Mouse (Mus musculus): ENCODE measurements at regions not wholly inside any gene's neighbourhood (a gene's known extent, or its start where the extent isn't known, plus 50 kb on each side); places are given as distances from the start of the nearest gene placed in this dataset.
A peak's percentile ranks its signal among the peaks of the same experiment; 100 is the strongest.

DNA sequence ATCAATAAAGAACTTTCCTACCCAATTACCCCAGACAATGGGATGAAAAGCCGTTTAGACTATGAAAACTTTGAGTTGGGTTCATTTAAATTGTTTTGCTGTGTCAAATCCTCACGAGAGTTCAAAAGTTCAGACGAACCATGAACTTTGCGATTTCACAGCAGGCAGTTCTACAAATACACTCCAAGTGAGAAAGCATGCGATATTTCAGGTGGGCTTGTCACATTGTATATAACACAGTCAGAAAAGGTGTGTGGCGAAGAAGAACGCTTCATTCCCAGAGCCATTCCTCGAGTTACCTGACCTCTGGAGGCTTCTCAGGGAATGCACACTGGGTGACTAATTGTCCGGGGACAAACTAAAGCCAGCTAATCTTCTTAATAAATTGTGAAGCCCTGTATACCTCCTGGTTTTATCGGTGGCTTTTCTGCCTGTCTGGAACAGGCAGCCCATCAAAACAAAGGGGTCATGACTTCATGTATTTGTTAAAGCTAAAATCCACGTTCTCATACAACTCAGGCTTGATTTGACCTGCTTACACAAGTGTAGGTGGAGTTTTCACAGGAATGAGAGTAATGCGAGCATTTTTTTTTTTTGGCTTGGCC is 92.1 kb downstream of the Cyp26a1 start:
- no peaks in the 10 kb centered on the region for H3K36me3 ChIP-seq (ENCODE audit: control insufficient read depth, insufficient read depth)
- H3K4me1 ChIP-seq (ENCODE audit: control insufficient read depth, low read depth, low read length): no peaks in the 10 kb centered on the region; the same call in 1 of the 2 replicates
- WGBS (ENCODE audit: insufficient replicate concordance): 47% methylated on average over 12 of the region's 12 CpGs
- H3K9me3 ChIP-seq (replicated peaks; ENCODE audit: control insufficient read depth, low read length): no peaks in the 10 kb centered on the region
- no peak overlapping the region for H3K27ac ChIP-seq (ENCODE audit: low read length)
- H3K27me3 ChIP-seq (ENCODE audit: control insufficient read depth, insufficient read depth, low read depth, low read length): no peaks in the 10 kb centered on the region
- H3K4me3 ChIP-seq (ENCODE audit: low read depth, low read length): no peak overlapping the region
- no peak overlapping the region for H3K4me2 ChIP-seq (ENCODE audit: low read depth, low read length)
- no peak overlapping the region for H3K9ac ChIP-seq (ENCODE audit: low read depth, low read length)
- ATAC-seq (ENCODE audit: low read depth): no peak

DNA sequence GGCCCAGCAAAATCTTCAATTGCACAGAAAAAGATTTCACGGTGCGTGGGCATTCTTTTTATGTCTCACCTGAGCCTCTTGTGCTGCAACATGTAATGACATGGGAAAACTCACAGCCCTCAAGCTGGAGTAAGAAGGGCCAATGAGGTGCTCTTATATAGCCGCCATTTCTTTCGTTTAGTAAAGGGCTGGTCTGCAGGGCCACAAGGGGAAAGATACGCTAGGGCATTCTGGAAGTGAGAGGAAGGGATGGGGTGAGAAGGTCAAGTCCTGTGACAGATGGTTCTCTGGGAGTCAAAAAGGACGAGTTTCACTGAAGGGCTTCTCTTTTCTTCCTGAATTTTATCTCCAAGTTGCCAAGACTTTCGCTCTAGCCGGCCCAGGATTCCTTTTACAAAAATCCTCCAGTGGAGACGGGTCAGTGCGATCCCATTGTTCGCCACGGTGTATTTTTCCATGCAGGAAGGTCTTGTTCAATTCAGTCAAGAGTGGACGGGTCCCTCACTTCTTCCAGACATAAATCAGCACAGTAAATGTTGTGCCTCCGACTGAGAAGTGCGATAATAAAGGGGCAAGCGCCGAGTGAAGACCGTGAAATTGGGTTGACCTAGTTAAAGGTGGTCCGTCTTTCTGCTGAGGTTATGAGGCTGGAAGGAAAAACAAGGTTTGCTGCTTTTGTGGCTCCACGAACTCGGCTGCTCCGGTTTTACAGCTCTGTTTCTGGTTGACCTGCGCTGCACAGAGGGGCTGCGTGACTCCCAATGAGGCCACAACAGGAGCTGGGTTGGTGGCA is 92.9 kb downstream of the Cyp26a1 start:
- Histone ChIP-seq H3K27ac (ENCODE audit: low read length) (no peak overlapping the region), H3K4me2 (ENCODE audit: low read depth, low read length) (no peak overlapping the region), H3K9ac (ENCODE audit: low read depth, low read length) (no peak overlapping the region), H3K27me3 (ENCODE audit: control insufficient read depth, insufficient read depth, low read depth, low read length) (no peaks in the 10 kb centered on the region), H3K9me3 (replicated peaks; ENCODE audit: control insufficient read depth, low read length) (no peaks in the 10 kb centered on the region), H3K4me3 (ENCODE audit: low read depth, low read length) (no peak overlapping the region), H3K36me3 (ENCODE audit: control insufficient read depth, insufficient read depth) (no peaks in the 10 kb centered on the region), H3K4me1 (ENCODE audit: control insufficient read depth, low read depth, low read length) (no peaks in the 10 kb centered on the region; the same call in 1 of the 2 replicates)
- 54% methylated on average over 24 of the region's 24 CpGs for WGBS (ENCODE audit: insufficient replicate concordance)
- ATAC-seq (ENCODE audit: low read depth): no peak

DNA sequence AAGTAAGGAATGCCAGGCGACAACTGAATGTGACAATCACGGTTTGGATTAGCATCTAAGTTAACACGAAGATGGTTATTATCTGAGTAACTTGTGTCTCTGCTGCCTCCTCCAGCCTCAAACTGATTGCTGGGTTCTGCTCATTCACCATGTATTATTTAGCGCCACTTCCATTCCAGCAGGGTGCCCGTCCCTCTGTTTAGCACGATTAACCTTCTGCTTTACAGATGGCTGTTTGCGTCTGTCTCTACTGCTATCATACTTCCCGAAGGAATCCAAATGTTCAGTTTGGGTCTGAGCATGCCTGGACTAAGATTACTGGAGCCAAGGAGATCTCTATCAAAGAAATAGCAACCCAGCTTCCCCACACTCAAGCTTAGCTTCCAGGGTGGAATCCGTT is 95.6 kb downstream of the Cyp26a1 start:
- H3K27ac ChIP-seq (ENCODE audit: low read length): no peak overlapping the region
- no peak overlapping the region for H3K4me3 ChIP-seq (ENCODE audit: low read depth, low read length)
- no peaks in the 10 kb centered on the region for H3K27me3 ChIP-seq (ENCODE audit: control insufficient read depth, insufficient read depth, low read depth, low read length)
- no peak overlapping the region for H3K9ac ChIP-seq (ENCODE audit: low read depth, low read length)
- no peak overlapping the region for H3K4me2 ChIP-seq (ENCODE audit: low read depth, low read length)
- H3K36me3 ChIP-seq (ENCODE audit: control insufficient read depth, insufficient read depth): no peaks in the 10 kb centered on the region
- ATAC-seq (ENCODE audit: low read depth): no peak
- WGBS (ENCODE audit: insufficient replicate concordance): 70% methylated on average over 9 of the region's 9 CpGs
- H3K9me3 ChIP-seq (replicated peaks; ENCODE audit: control insufficient read depth, low read length): no peaks in the 10 kb centered on the region
- no peaks in the 10 kb centered on the region; the same call in 1 of the 2 replicates for H3K4me1 ChIP-seq (ENCODE audit: control insufficient read depth, low read depth, low read length)

DNA sequence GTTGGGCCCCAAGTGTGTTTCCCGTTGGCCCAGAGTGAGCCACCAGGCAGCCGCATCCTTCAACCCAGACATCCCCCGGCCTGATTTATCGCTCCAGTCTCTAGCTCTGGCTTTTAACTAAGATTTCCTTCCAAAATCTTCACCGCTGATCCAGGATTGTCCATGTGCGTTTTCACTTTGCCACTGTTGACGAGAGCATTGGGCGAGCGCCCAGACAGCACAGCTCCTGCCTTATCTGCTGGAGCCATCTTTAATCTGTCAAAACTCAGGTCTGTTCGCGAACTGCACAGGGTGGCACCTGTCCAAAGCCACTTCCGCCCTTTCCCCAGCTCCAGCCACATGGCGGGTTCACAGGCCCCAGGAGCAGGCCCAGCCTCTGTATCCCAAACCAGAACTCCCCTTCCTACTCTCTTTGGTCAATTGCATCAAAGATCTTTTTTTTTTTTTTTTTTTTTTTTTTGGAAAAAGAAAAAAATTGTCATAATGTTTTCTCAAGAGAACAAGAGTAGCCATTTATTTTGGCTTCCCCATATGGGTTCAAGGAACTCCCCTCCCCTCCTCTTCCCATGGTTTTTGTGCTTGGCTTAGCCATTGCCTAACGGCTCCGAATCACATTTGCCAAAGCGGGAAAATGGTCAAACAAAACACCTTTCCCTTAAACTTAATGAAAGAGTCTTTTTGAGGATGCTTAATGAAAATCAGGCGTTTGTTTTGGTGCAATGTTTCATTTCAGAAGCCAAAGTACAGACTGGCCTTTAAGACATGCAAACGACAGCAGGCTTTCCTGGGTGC is 98.2 kb downstream of the Cyp26a1 start:
- Histone ChIP-seq H3K4me1 (ENCODE audit: control insufficient read depth, low read depth, low read length) (no peaks in the 10 kb centered on the region), H3K27ac (ENCODE audit: low read length) (no peak overlapping the region), H3K9ac (ENCODE audit: low read depth, low read length) (no peak overlapping the region), H3K36me3 (ENCODE audit: control insufficient read depth, insufficient read depth) (no peaks in the 10 kb centered on the region), H3K4me3 (ENCODE audit: low read depth, low read length) (no peak overlapping the region), H3K9me3 (replicated peaks; ENCODE audit: control insufficient read depth, low read length) (no peaks in the 10 kb centered on the region), H3K4me2 (ENCODE audit: low read depth, low read length) (no peak overlapping the region), H3K27me3 (ENCODE audit: control insufficient read depth, insufficient read depth, low read depth, low read length) (no peaks in the 10 kb centered on the region)
- WGBS (ENCODE audit: insufficient replicate concordance): 66% methylated on average over 18 of the region's 18 CpGs
- ATAC-seq (ENCODE audit: low read depth): no peak

DNA sequence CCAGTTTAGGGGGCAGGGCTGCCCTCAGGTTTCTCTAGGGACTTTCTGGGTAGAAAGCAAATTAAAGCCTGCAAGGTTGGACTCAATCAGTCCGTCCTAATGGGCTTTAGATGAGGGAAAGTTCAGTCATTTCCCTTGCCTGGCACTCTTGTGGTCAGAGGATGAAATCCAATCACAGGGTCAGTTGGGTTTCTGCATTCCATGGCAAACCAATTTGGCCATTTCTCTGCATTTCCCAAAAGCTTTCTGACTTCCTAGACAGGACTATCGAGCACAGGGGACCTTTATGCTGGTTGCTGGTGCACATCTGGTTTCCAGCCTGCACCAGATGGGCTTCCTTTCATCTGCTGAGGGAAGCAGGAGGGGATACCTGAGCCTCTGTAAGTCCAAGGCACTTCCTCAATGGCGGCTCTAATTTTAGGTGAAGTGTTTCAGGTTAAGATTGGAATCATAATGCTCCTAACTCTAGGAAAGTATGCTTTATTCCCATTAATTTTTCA is 102.6 kb downstream of the Cyp26a1 start:
- WGBS (ENCODE audit: insufficient replicate concordance): 45% methylated on average over 3 of the region's 3 CpGs

DNA sequence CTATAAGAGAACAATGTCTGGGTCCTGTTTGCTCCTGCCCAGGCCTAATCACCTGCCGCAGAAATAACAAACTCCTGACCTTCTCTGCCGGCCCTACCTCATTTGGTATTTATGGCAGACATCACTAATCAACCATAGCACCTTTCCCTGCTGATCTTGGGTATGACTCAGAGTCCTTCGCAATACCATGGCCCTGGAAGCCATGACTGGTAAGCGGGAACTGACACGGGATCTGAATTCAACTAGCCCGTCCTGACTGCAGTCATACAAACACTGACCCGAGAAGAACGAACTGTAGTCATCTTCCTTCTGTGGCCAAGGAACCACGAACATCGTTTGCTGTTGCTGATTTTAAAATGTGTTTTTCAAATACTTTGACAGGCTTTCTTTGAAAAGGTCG is 112.1 kb downstream of the Cyp26a1 start:
- Histone ChIP-seq H3K27me3 (ENCODE audit: control insufficient read depth, insufficient read depth, low read depth, low read length) (no peaks in the 10 kb centered on the region), H3K9me3 (replicated peaks; ENCODE audit: control insufficient read depth, low read length) (no peaks in the 10 kb centered on the region), H3K9ac (ENCODE audit: low read depth, low read length) (no peak overlapping the region), H3K27ac (ENCODE audit: low read length) (no peak overlapping the region), H3K36me3 (ENCODE audit: control insufficient read depth, insufficient read depth) (no peaks in the 10 kb centered on the region), H3K4me2 (ENCODE audit: low read depth, low read length) (no peak overlapping the region), H3K4me3 (ENCODE audit: low read depth, low read length) (no peak overlapping the region), H3K4me1 (ENCODE audit: control insufficient read depth, low read depth, low read length) (no peaks in the 10 kb centered on the region)
- WGBS (ENCODE audit: insufficient replicate concordance): 64% methylated on average over 11 of the region's 11 CpGs
- no peak for ATAC-seq (ENCODE audit: low read depth)

More for the DNA sequence above, 102.6 kb downstream of the Cyp26a1 start:
- Histone ChIP-seq H3K9me3 (replicated peaks; ENCODE audit: control insufficient read depth, low read length) (no peaks in the 10 kb centered on the region), H3K27ac (ENCODE audit: low read length) (no peak overlapping the region), H3K4me1 (ENCODE audit: control insufficient read depth, low read depth, low read length) (no peaks in the 10 kb centered on the region), H3K9ac (ENCODE audit: low read depth, low read length) (no peak overlapping the region), H3K27me3 (ENCODE audit: control insufficient read depth, insufficient read depth, low read depth, low read length) (no peaks in the 10 kb centered on the region), H3K4me2 (ENCODE audit: low read depth, low read length) (no peak overlapping the region), H3K4me3 (ENCODE audit: low read depth, low read length) (no peak overlapping the region), H3K36me3 (ENCODE audit: control insufficient read depth, insufficient read depth) (no peaks in the 10 kb centered on the region)
- ATAC-seq (ENCODE audit: low read depth): no peak

DNA sequence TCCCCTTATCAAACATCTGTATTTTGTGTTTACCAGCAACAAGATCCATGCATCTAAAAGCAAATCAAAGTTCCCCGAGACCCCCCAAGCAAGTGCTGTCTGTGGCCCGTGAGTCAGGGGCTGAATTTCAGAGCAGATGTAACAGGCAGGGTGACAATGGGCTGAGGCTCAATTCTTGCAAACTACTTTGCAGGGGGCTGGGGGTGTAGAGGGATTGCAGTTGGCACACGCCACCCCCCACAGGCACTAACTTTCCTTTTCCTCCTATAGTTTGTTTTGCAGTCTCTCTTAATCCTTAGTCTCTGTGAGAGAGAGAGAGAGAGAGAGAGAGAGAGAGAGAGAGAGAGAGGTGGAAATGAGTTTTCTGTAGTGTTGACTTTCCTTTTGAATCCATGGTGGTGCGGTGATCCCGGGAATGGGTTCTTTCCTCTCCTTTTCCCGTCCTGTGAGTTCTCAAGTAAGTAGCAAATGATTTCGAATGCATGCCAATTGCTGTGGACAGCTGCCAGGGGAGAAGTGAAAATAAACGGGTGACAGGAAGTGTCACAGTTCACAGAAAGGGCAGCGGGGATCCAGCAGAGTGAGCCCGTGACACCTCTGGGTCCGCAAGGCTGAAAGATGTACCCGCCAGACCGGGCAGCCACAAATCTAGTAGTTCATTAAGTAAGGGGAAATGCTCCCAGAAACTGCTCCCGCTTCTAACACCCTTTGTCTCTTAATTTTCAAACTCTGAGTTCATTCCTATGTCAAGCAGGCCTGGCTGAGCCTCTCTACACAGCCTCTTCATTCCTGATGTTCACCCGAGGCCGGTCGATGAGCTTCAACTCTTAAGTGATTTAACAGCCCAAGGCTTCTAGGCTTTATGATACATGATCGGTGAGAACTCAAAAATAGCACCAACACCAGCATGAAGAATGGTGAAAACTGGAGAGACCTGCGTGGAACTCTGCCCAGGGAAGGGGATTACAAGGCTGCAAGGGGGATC is 116.8 kb downstream of the Cyp26a1 start:
- H3K9me3 ChIP-seq (replicated peaks; ENCODE audit: control insufficient read depth, low read length): no peaks in the 10 kb centered on the region
- H3K27me3 ChIP-seq (ENCODE audit: control insufficient read depth, insufficient read depth, low read depth, low read length): no peaks in the 10 kb centered on the region
- H3K4me1 ChIP-seq (ENCODE audit: control insufficient read depth, low read depth, low read length): no peaks in the 10 kb centered on the region
- H3K4me3 ChIP-seq (ENCODE audit: low read depth, low read length): no peak overlapping the region
- no peaks in the 10 kb centered on the region for H3K36me3 ChIP-seq (ENCODE audit: control insufficient read depth, insufficient read depth)
- peak overlapping the region; percentile 7; the same call in 1 of the 2 replicates for H3K4me2 ChIP-seq (ENCODE audit: low read depth, low read length)
- no peak for ATAC-seq (ENCODE audit: low read depth)
- no peak overlapping the region for H3K27ac ChIP-seq (ENCODE audit: low read length)
- H3K9ac ChIP-seq (ENCODE audit: low read depth, low read length): no peak overlapping the region
- WGBS (ENCODE audit: insufficient replicate concordance): 18% methylated on average over 19 of the region's 19 CpGs

DNA sequence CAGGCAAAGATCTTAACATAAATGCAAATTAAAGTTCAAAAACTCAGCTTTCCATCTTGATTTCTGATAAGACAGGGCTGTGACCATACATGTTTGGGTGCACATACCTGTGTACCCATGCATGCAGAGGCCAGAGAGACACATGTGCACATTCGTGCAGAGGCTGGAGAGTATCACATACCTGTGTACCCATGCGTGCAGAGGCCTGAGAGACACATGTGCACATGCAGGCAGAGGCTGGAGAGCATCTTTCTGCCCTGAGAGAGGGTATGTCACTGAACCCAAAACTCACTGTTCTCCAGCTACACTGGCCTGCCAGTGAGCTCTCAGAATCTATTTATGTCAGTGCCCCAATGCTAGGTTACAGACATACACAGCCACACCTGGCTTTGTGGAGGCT is 118.0 kb downstream of the Cyp26a1 start:
- H3K27me3 ChIP-seq (ENCODE audit: control insufficient read depth, insufficient read depth, low read depth, low read length): no peaks in the 10 kb centered on the region
- ATAC-seq (ENCODE audit: low read depth): no peak
- no peaks in the 10 kb centered on the region for H3K9me3 ChIP-seq (replicated peaks; ENCODE audit: control insufficient read depth, low read length)
- H3K4me2 ChIP-seq (ENCODE audit: low read depth, low read length): no peak overlapping the region
- H3K27ac ChIP-seq (ENCODE audit: low read length): no peak overlapping the region
- no peak overlapping the region for H3K9ac ChIP-seq (ENCODE audit: low read depth, low read length)
- no peaks in the 10 kb centered on the region for H3K36me3 ChIP-seq (ENCODE audit: control insufficient read depth, insufficient read depth)
- WGBS (ENCODE audit: insufficient replicate concordance): 48% methylated on average over 2 of the region's 2 CpGs
- H3K4me1 ChIP-seq (ENCODE audit: control insufficient read depth, low read depth, low read length): no peaks in the 10 kb centered on the region
- no peak overlapping the region for H3K4me3 ChIP-seq (ENCODE audit: low read depth, low read length)
